9 mouse cellular contexts compared by ENCODE assay signal in the genomic region with DNA sequence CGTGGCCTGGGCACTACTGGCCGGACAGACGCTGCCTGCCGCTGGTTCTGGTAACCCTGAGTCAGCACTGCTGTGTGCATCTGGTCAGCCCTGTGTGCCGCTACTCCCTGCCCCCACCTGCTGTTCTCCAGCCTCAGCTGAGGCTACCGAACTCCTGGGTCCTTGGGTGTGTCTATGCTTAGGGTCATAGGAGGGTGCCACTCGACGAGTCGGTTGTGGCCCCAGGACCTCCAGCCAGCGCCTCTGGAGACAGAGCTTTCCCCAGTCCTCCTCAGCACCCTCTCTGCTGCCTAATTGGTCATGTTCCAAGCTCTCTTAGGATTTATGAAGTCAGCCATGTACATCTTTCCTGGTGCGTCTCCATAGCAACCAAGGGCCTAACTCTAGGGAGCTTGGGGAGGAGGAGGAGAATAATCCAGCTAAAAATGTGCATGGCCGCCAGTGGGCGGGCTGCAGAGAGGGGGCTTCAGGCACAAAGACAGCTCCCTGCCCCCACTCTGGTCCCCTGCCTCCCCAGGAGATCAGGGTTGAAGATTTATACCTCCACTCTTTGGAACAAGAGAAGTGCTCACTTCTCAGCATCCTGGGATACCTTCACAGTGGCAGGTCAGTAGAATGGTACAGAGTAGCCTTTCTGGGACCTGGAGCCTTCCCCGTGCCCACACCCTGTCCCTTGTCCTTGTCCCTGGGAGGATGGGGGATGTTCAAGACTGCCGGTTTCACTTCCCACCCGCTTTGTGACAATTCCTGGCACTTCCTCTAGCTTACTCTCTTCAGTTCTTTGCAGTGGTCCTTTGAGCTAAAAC. TPM values are rescaled to one million over a fixed set of nuclear protein-coding genes. Genes with fewer than 3 reads are reported as not detected.
A peak's percentile ranks its signal among the peaks of the same experiment; 100 is the strongest.
DNase-seq lines count a peak whose midpoint lies in the region; ATAC-seq and TF ChIP-seq lines count a peak whose summit lies in the region.
"Had no signal": no experiment of that assay in that cellular context is flagged by ENCODE, and none has a peak within 500 bp of the region (broad histone marks: within the 10 kb centered on the region; RNA-seq: fewer than 3 reads in every experiment).

No protein-coding gene starts in this region.

- 56% methylated on average over 16 of the region's 16 CpGs for WGBS in lung, embryonic 16.5 days
- 46% methylated on average over 16 of the region's 16 CpGs for WGBS in forebrain, embryonic 14.5 days
- WGBS in hindbrain, postnatal 0 days, result 26% methylated on average over 16 of the region's 16 CpGs
- whole genome bisulfite sequencing in limb, embryonic 11.5 days, result 55% methylated on average over 16 of the region's 16 CpGs
- 22% methylated on average over 16 of the region's 16 CpGs for WGBS in neural tube, embryonic 15.5 days

- TF ChIP-seq CTCF in hindbrain, postnatal 0 days (IDR thresholded peaks at IDR 0.05; ENCODE audit: low read depth), result peak; percentile 50

- no peak overlapping the region for H3K4me2 ChIP-seq in lung, embryonic 16.5 days (ENCODE audit: low read depth, low read length)
- no peak overlapping the region for H3K4me2 ChIP-seq in forebrain, embryonic 14.5 days (ENCODE audit: low read length)
- 0 out of 2 replicates have a peak overlapping the region, but pooled peaks have one; percentile 7 for H3K4me2 ChIP-seq in hindbrain, postnatal 0 days (ENCODE audit: low read depth, low read length)
- H3K4me2 ChIP-seq in limb, embryonic 11.5 days (ENCODE audit: low read depth, severe bottlenecking), result no peak overlapping the region
- peak overlapping the region; percentile 11; the same call in 1 of the 2 replicates for H3K4me2 ChIP-seq in neural tube, embryonic 15.5 days

- no peaks in the 10 kb centered on the region for H3K9me3 ChIP-seq in lung, embryonic 16.5 days (ENCODE audit: control insufficient read depth, low read length)
- H3K9me3 ChIP-seq in forebrain, embryonic 14.5 days (replicated peaks; ENCODE audit: control insufficient read depth, low read length), result no peaks in the 10 kb centered on the region
- H3K9me3 ChIP-seq in hindbrain, postnatal 0 days (ENCODE audit: low read length), result no peaks in the 10 kb centered on the region
- no peaks in the 10 kb centered on the region for H3K9me3 ChIP-seq in limb, embryonic 11.5 days (ENCODE audit: control insufficient read depth, low read length)
- no peaks in the 10 kb centered on the region for H3K9me3 ChIP-seq in neural tube, embryonic 15.5 days (replicated peaks)

- no peak for ATAC-seq in lung, embryonic 16.5 days (ENCODE audit: low read depth)
- ATAC-seq in forebrain, embryonic 14.5 days, result peak; percentile 68
- peak; percentile 58 for ATAC-seq in hindbrain, postnatal 0 days
- no peak for ATAC-seq in limb, embryonic 11.5 days (ENCODE audit: insufficient number of reproducible peaks, low FRiP score, low TSS enrichment, low read depth)
- ATAC-seq in neural tube, embryonic 15.5 days (ENCODE audit: low FRiP score), result peak; percentile 73; the same call in 1 of the 2 replicates

- H3K4me1 ChIP-seq in lung, embryonic 16.5 days (replicated peaks; ENCODE audit: control insufficient read depth, insufficient read depth, low read length), result peaks cover 40% of the 10 kb centered on the region
- H3K4me1 ChIP-seq in forebrain, embryonic 14.5 days (ENCODE audit: control insufficient read depth, insufficient read depth, low read length), result peaks cover 19% of the 10 kb centered on the region
- H3K4me1 ChIP-seq in hindbrain, postnatal 0 days (ENCODE audit: insufficient read depth, low read length), result peaks cover 21% of the 10 kb centered on the region
- H3K4me1 ChIP-seq in limb, embryonic 11.5 days (ENCODE audit: control insufficient read depth, insufficient read depth, low read length), result peaks cover 53% of the 10 kb centered on the region
- peaks cover 47% of the 10 kb centered on the region for H3K4me1 ChIP-seq in neural tube, embryonic 15.5 days

- H3K36me3 ChIP-seq in lung, embryonic 16.5 days (ENCODE audit: control insufficient read depth, insufficient read depth, low read length), result no peaks in the 10 kb centered on the region
- H3K36me3 ChIP-seq in forebrain, embryonic 14.5 days (ENCODE audit: control insufficient read depth, insufficient read depth, low read length), result no peaks in the 10 kb centered on the region
- H3K36me3 ChIP-seq in hindbrain, postnatal 0 days (ENCODE audit: insufficient read depth, low read length), result no peaks in the 10 kb centered on the region
- H3K36me3 ChIP-seq in limb, embryonic 11.5 days (ENCODE audit: control insufficient read depth, insufficient read depth, low read length), result no peaks in the 10 kb centered on the region
- H3K36me3 ChIP-seq in neural tube, embryonic 15.5 days, result no peaks in the 10 kb centered on the region

- H3K9ac ChIP-seq in lung, embryonic 16.5 days (ENCODE audit: low read length), result no peak overlapping the region
- H3K9ac ChIP-seq in forebrain, embryonic 14.5 days (ENCODE audit: low read length), result peak overlapping the region; percentile 17; the same call in 1 of the 2 replicates
- H3K9ac ChIP-seq in hindbrain, postnatal 0 days (replicated peaks; ENCODE audit: low read length), result no peak overlapping the region
- H3K9ac ChIP-seq in limb, embryonic 11.5 days (ENCODE audit: low read length), result peak overlapping the region; percentile 30; the same call in 1 of the 2 replicates
- no peak overlapping the region for H3K9ac ChIP-seq in neural tube, embryonic 15.5 days (replicated peaks)
- H3K9ac ChIP-seq: liver, embryonic 14.5 days had no signal

- no peak overlapping the region for H3K4me3 ChIP-seq in lung, embryonic 16.5 days (ENCODE audit: low read length)
- no peak overlapping the region for H3K4me3 ChIP-seq in forebrain, embryonic 14.5 days (ENCODE audit: low read depth, low read length)
- H3K4me3 ChIP-seq in hindbrain, postnatal 0 days (ENCODE audit: low read length), result no peak overlapping the region
- H3K4me3 ChIP-seq in limb, embryonic 11.5 days (ENCODE audit: low read depth, low read length), result no peak overlapping the region
- H3K4me3 ChIP-seq in neural tube, embryonic 15.5 days (replicated peaks), result no peak overlapping the region

- H3K27me3 ChIP-seq in lung, embryonic 16.5 days (ENCODE audit: control insufficient read depth, insufficient read depth, low read depth, low read length), result no peaks in the 10 kb centered on the region
- no peaks in the 10 kb centered on the region for H3K27me3 ChIP-seq in forebrain, embryonic 14.5 days (replicated peaks; ENCODE audit: control insufficient read depth, insufficient read depth, low read length)
- H3K27me3 ChIP-seq in hindbrain, postnatal 0 days (ENCODE audit: insufficient read depth, low read length), result no peaks in the 10 kb centered on the region
- H3K27me3 ChIP-seq in limb, embryonic 11.5 days (ENCODE audit: control insufficient read depth, insufficient read depth, low read length), result no peaks in the 10 kb centered on the region
- no peaks in the 10 kb centered on the region for H3K27me3 ChIP-seq in neural tube, embryonic 15.5 days (replicated peaks)

- peak overlapping the region; percentile 16; the same call in 1 of the 2 replicates for H3K27ac ChIP-seq in lung, embryonic 16.5 days (ENCODE audit: low read length)
- H3K27ac ChIP-seq in forebrain, embryonic 14.5 days (ENCODE audit: low read depth, low read length), result peak overlapping the region; percentile 71
- peak overlapping the region; percentile 76 for H3K27ac ChIP-seq in hindbrain, postnatal 0 days
- H3K27ac ChIP-seq in limb, embryonic 11.5 days (replicated peaks; ENCODE audit: low read depth, low read length), result peak overlapping the region; percentile 74; the same call in 1 of the 2 replicates
- peak overlapping the region; percentile 80 for H3K27ac ChIP-seq in neural tube, embryonic 15.5 days (replicated peaks)
- H3K27ac ChIP-seq: liver, embryonic 14.5 days had no signal

- DNase-seq in lung, postnatal 36 days, result no peak
- peak; percentile 89 for DNase-seq in forebrain, embryonic 14.5 days (ENCODE audit: low spot score)
- DNase-seq in hindbrain, postnatal 0 days (ENCODE audit: low spot score), result peak; percentile 85
- no peak for DNase-seq in limb, embryonic 11.5 days (ENCODE audit: low spot score)
- no peak for DNase-seq in spleen, postnatal 4 days (ENCODE audit: low spot score in 2 of 2)
- no peak for DNase-seq in thymus, postnatal 14 days

RNA-seq across cellular contexts. Expression of a gene that starts 49.0 kb away (rescaled TPM):
- not detected in 2 replicates for polyA plus RNA-seq in lung, embryonic 16.5 days (2015; fragmentation: Nextera tagmentation; extraction: Ambion mirVana)
- polyA plus RNA-seq in forebrain, embryonic 14.5 days (2014; fragmentation: Nextera tagmentation; extraction: Ambion mirVana), result not detected in 2 replicates
- total RNA-seq in hindbrain, postnatal 0 days (2014; rRNA removed), result 0.31 TPM in 1 of 2 replicates, not detected in the other
- polyA plus RNA-seq in hindbrain, postnatal 0 days (2015; fragmentation: Nextera tagmentation; extraction: Ambion mirVana), result not detected in 2 replicates
- 0.23 TPM in 1 of 2 replicates, not detected in the other for polyA plus RNA-seq in limb, embryonic 11.5 days (2014; fragmentation: Nextera tagmentation; extraction: Ambion mirVana)
- polyA plus RNA-seq in neural tube, embryonic 15.5 days (2015; fragmentation: Nextera tagmentation; extraction: Ambion mirVana), result 0.26 TPM in 1 of 2 replicates, not detected in the other
- polyA plus RNA-seq: liver, embryonic 14.5 days had no signal

Comparison
In these comparisons a context has a peak if more than half of its experiments do, and no peak if none do; other contexts are left out.
1. ATAC-seq: peak in forebrain, embryonic 14.5 days (single experiment), hindbrain, postnatal 0 days (single experiment) and neural tube, embryonic 15.5 days (single experiment); none in lung, embryonic 16.5 days (single experiment) and limb, embryonic 11.5 days (single experiment).
2. H3K27ac ChIP-seq: peak in every context shown above with its lines; median percentile 80 in neural tube, embryonic 15.5 days; 76 in hindbrain, postnatal 0 days; 74 in limb, embryonic 11.5 days; 71 in forebrain, embryonic 14.5 days; 16 in lung, embryonic 16.5 days.
3. H3K4me2 ChIP-seq: peak in hindbrain, postnatal 0 days (single experiment) and neural tube, embryonic 15.5 days (single experiment); none in lung, embryonic 16.5 days (single experiment), forebrain, embryonic 14.5 days (single experiment) and limb, embryonic 11.5 days (single experiment).
4. H3K9ac ChIP-seq: peak in forebrain, embryonic 14.5 days (single experiment) and limb, embryonic 11.5 days (single experiment); none in lung, embryonic 16.5 days (single experiment), hindbrain, postnatal 0 days (single experiment) and neural tube, embryonic 15.5 days (single experiment).
5. DNase-seq: peak in forebrain, embryonic 14.5 days (single experiment) and hindbrain, postnatal 0 days (single experiment); none in lung, postnatal 36 days (single experiment), limb, embryonic 11.5 days (single experiment), spleen, postnatal 4 days (0 of 2) and thymus, postnatal 14 days (single experiment).